Mouse (Mus musculus): ENCODE measurements around the gene Cmtm2a. TPM values are rescaled to one million over a fixed set of nuclear protein-coding genes. Genes with fewer than 3 reads are reported as not detected.
"Not testable (repeated sequence)": the region's sequence is repeated elsewhere in the genome, so short reads cannot be mapped to it uniquely, and the experiment has no call there.

Cmtm2a gene
- total and polyA plus RNA-seq, 3 experiments, result not detected

GRCm38 (mm10) chr8:104309441-104310155 lies 16.6 kb upstream of the Cmtm2a start, which contains the start of the genes Gm45711 and Cmtm1:
Gene Gm45711, minus strand, starts transcription at chr8:104310081.
Gene Cmtm1, minus strand, starts transcription at chr8:104310145.
- H3K79me2 ChIP-seq (replicated peaks; ENCODE audit: control insufficient read depth, extremely low read depth, insufficient read depth, poor library complexity, severe bottlenecking); H3K36me3 ChIP-seq (replicated peaks in 1 of 2; ENCODE audit: control insufficient read depth in 1 of 2, insufficient read depth in 1 of 2, low read length in 1 of 2); H3K9me3 ChIP-seq (replicated peaks; ENCODE audit: low read length); DNase-seq (ENCODE audit: extremely low read depth); in situ Hi-C loops (cut with MboI; ENCODE audit: low pct_ligation_motif_present, low pct_unique_long_range_greater_than_20kb, low sequenced_read_pairs); H3K9ac ChIP-seq (ENCODE audit: insufficient read depth, low read depth); dilution Hi-C loops (cut with MboI; ENCODE audit: extremely low pct_ligation_motif_present, extremely low pct_unique_long_range_greater_than_20kb, low sequenced_read_pairs); H3K27ac ChIP-seq (ENCODE audit: insufficient read depth, low read depth); H3K4me3 ChIP-seq (replicated peaks in 1 of 3; ENCODE audit: low read depth in 2 of 3, low read length in 2 of 3, poor library complexity in 1 of 3); H3K4me1 ChIP-seq (ENCODE audit: control insufficient read depth in 1 of 2, insufficient read depth in 2 of 2); H3K4me2 ChIP-seq (ENCODE audit: insufficient read depth, low read depth, poor library complexity, severe bottlenecking); H3K27me3 ChIP-seq (replicated peaks): not testable (repeated sequence)

DNA sequence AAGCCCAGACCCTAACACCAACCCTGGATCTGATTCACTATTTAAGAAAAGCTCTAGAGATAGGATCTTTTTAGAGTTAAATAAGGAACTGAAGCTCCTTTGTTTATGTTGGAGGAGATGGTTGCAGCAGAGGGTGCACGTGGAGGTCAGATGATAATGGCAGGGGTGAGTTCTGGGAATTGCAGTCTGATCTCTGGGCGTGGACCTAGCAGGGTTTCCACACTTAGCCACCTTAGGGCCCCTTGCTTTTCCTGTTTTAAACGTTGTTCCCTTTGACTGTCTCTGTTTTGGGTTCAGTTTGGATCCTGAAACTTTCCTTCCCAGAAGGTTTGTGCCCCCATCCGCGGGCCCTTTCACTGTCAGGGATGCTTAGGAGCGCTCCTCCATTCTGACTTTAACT lies 15.4 kb upstream of the Cmtm2a start:
- H3K9ac ChIP-seq (ENCODE audit: insufficient read depth, low read depth); H3K36me3 ChIP-seq (replicated peaks in 1 of 2; ENCODE audit: control insufficient read depth in 1 of 2, insufficient read depth in 1 of 2, low read length in 1 of 2); H3K4me1 ChIP-seq (ENCODE audit: control insufficient read depth in 1 of 2, insufficient read depth in 2 of 2); H3K4me3 ChIP-seq (replicated peaks in 1 of 3; ENCODE audit: low read depth in 2 of 3, low read length in 2 of 3, poor library complexity in 1 of 3); H3K27ac ChIP-seq (ENCODE audit: insufficient read depth, low read depth); dilution Hi-C loops (cut with MboI; ENCODE audit: extremely low pct_ligation_motif_present, extremely low pct_unique_long_range_greater_than_20kb, low sequenced_read_pairs); H3K9me3 ChIP-seq (replicated peaks; ENCODE audit: low read length); H3K27me3 ChIP-seq (replicated peaks); in situ Hi-C loops (cut with MboI; ENCODE audit: low pct_ligation_motif_present, low pct_unique_long_range_greater_than_20kb, low sequenced_read_pairs); H3K79me2 ChIP-seq (replicated peaks; ENCODE audit: control insufficient read depth, extremely low read depth, insufficient read depth, poor library complexity, severe bottlenecking); DNase-seq (ENCODE audit: extremely low read depth); H3K4me2 ChIP-seq (ENCODE audit: insufficient read depth, low read depth, poor library complexity, severe bottlenecking): not testable (repeated sequence)

DNA sequence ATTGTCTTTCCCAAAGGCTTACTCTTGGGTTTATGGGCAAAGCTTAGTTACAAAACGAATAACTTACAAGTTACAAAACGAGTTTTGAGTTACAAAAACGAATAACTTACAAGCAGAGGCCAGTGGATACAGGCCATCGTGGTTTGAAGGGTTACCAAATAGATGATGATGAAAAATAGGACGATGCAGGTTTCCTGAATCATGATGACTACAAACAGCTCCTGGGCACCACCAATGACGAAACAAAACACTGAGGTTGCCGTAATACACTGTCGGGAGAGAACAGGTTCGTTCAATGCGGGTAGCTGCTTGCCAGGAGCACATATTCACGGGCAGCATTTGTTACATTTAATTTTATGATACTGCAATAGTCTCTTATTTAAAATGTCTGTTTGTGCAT lies 12.0 kb upstream of the Cmtm2a start:
- Histone ChIP-seq H3K27me3 (replicated peaks) (no peaks in the 10 kb centered on the region), H3K9ac (ENCODE audit: insufficient read depth, low read depth) (no peak overlapping the region), H3K36me3 (replicated peaks in 1 of 2; ENCODE audit: control insufficient read depth in 1 of 2, insufficient read depth in 1 of 2, low read length in 1 of 2) (no peaks in the 10 kb centered on the region), H3K4me1 (ENCODE audit: control insufficient read depth in 1 of 2, insufficient read depth in 2 of 2) (no peaks in the 10 kb centered on the region), H3K4me2 (ENCODE audit: insufficient read depth, low read depth, poor library complexity, severe bottlenecking) (no peak overlapping the region), H3K4me3 (replicated peaks in 1 of 3; ENCODE audit: low read depth in 2 of 3, low read length in 2 of 3, poor library complexity in 1 of 3) (no peak overlapping the region), H3K9me3 (replicated peaks; ENCODE audit: low read length) (peaks cover 4% of the 10 kb centered on the region), H3K27ac (ENCODE audit: insufficient read depth, low read depth) (no peak overlapping the region), H3K79me2 (replicated peaks; ENCODE audit: control insufficient read depth, extremely low read depth, insufficient read depth, poor library complexity, severe bottlenecking) (no peaks in the 10 kb centered on the region)
- in situ Hi-C loops (cut with MboI; ENCODE audit: low pct_ligation_motif_present, low pct_unique_long_range_greater_than_20kb, low sequenced_read_pairs), result no loop called here
- no peak for DNase-seq (ENCODE audit: extremely low read depth)
- TF ChIP-seq NELFE (IDR thresholded peaks at IDR 0.05; ENCODE audit: low read depth, low read length), result no peak
- no peak for TF ChIP-seq RAD21 (IDR thresholded peaks at IDR 0.05; ENCODE audit: low read depth, low read length)
- TF ChIP-seq GABPA (IDR thresholded peaks at IDR 0.05; ENCODE audit: insufficient replicate concordance, low read depth, low read length), result no peak
- no peak for TF ChIP-seq TBP (conservative IDR thresholded peaks at IDR 0.05; ENCODE audit: low read depth, low read length)
- TF ChIP-seq MYC (IDR thresholded peaks at IDR 0.05; ENCODE audit: low read depth, low read length), result no peak
- no peak for TF ChIP-seq SMC3 (IDR thresholded peaks at IDR 0.05; ENCODE audit: low read depth, low read length)
- no peak for TF ChIP-seq HCFC1 (IDR thresholded peaks at IDR 0.05; ENCODE audit: low read depth, low read length)
- no peak for TF ChIP-seq CHD1 (IDR thresholded peaks at IDR 0.05; ENCODE audit: low read depth, low read length)
- TF ChIP-seq ZMIZ1 (IDR thresholded peaks at IDR 0.05; ENCODE audit: low read depth, low read length), result no peak
- TF ChIP-seq USF1 (IDR thresholded peaks at IDR 0.05; ENCODE audit: low read depth, low read length), result no peak
- TF ChIP-seq CHD2 (IDR thresholded peaks at IDR 0.05; ENCODE audit: low read length), result no peak
- no peak for TF ChIP-seq POLR2A (IDR thresholded peaks at IDR 0.05; ENCODE audit: low read depth, low read length)
- TF ChIP-seq MEF2A (IDR thresholded peaks at IDR 0.05; ENCODE audit: borderline replicate concordance, low read depth, low read length), result no peak
- no peak for TF ChIP-seq MAZ (IDR thresholded peaks at IDR 0.05; ENCODE audit: low read depth, low read length)
- TF ChIP-seq ZNF384 (IDR thresholded peaks at IDR 0.05; ENCODE audit: low read depth, low read length), result no peak
- dilution Hi-C loops (cut with MboI; ENCODE audit: extremely low pct_ligation_motif_present, extremely low pct_unique_long_range_greater_than_20kb, low sequenced_read_pairs), result no loop called here

DNA sequence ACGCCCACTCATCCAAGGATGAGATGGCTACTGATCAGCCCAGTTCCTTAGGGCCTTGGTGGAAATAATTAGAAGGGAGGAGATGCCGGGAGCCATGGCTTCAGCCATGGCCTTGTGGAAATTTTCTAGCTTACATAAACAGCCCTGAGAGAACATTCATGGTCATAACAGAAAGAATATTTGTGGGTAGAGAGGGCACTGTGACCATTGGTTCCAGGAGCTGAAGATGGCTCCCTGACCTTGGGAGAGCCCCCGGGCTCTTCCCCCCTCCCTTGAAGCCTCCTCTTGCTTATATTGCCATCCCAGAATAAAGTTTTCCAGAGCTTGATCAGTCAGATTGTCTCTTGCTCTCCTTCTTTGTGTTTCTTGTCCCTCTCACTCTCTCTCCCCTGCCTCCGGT lies 9.6 kb upstream of the Cmtm2a start:
- H3K9ac ChIP-seq (ENCODE audit: insufficient read depth, low read depth); dilution Hi-C loops (cut with MboI; ENCODE audit: extremely low pct_ligation_motif_present, extremely low pct_unique_long_range_greater_than_20kb, low sequenced_read_pairs); H3K4me2 ChIP-seq (ENCODE audit: insufficient read depth, low read depth, poor library complexity, severe bottlenecking); in situ Hi-C loops (cut with MboI; ENCODE audit: low pct_ligation_motif_present, low pct_unique_long_range_greater_than_20kb, low sequenced_read_pairs); DNase-seq (ENCODE audit: extremely low read depth); H3K4me1 ChIP-seq (ENCODE audit: control insufficient read depth in 1 of 2, insufficient read depth in 2 of 2); H3K9me3 ChIP-seq (replicated peaks; ENCODE audit: low read length); H3K27ac ChIP-seq (ENCODE audit: insufficient read depth, low read depth); H3K79me2 ChIP-seq (replicated peaks; ENCODE audit: control insufficient read depth, extremely low read depth, insufficient read depth, poor library complexity, severe bottlenecking); H3K4me3 ChIP-seq (replicated peaks in 1 of 3; ENCODE audit: low read depth in 2 of 3, low read length in 2 of 3, poor library complexity in 1 of 3); H3K27me3 ChIP-seq (replicated peaks); H3K36me3 ChIP-seq (replicated peaks in 1 of 2; ENCODE audit: control insufficient read depth in 1 of 2, insufficient read depth in 1 of 2, low read length in 1 of 2): not testable (repeated sequence)

All from CH12.LX (cell line).